In the genomic region with DNA sequence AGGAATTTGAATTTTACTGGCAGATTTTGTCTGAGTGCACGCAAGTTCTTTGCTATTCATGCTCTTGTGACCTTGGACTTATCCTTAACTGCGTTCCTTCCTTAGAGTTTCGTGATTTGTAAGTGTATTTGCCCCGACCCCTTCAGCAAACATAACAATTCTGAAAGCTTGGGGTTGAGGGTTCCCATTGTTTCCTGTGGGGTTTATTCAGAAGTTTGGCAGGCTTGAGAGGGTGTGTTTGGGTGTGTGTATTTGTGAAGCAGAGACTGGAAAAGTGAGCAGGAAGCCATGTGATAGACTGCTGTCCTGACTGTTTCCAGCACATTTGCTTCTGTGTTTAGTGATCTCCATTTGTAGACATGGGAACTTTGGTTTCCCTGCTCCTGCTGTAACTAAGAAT, we compare ENCODE assay signal across 21 mouse cellular contexts. TPM values are rescaled to one million over a fixed set of nuclear protein-coding genes. Genes with fewer than 3 reads are reported as not detected.
DNase-seq lines count a peak whose midpoint lies in the region; ATAC-seq lines count a peak whose summit lies in the region.
"Had no signal": no experiment of that assay in that cellular context is flagged by ENCODE, and none has a peak within 500 bp of the region (broad histone marks: within the 10 kb centered on the region; RNA-seq: fewer than 3 reads in every experiment).

No protein-coding gene starts in this region.

- peak; percentile 8 for DNase-seq in lung, postnatal 36 days
- DNase-seq in lung, postnatal 10 days: no peak
- peak; percentile 62 for DNase-seq in ZHBTc4 (ENCODE audit: low read depth, low spot score)
- DNase-seq in cerebellum, postnatal 14 days: no peak
- no peak for DNase-seq in hindbrain, embryonic 10.5 days (ENCODE audit: low spot score)
- DNase-seq: adrenal gland, adult 2 months; adrenal gland, postnatal 25 days; cerebellum, adult 2 months; cerebellum, postnatal 10 days; embryo, embryonic 11 days; gastrocnemius, postnatal 10 days; heart, postnatal 10 days; heart, postnatal 4 days had no signal

- H3K4me3 ChIP-seq in stomach, embryonic 16.5 days (replicated peaks; ENCODE audit: low read length): no peak overlapping the region
- H3K4me3 ChIP-seq in hindbrain, embryonic 10.5 days: no peak overlapping the region
- H3K4me3 ChIP-seq: embryonic facial prominence, embryonic 15.5 days; erythroblast, embryonic 14.5 days; forebrain, embryonic 10.5 days; hindbrain, embryonic 13.5 days had no signal

- H3K4me1 ChIP-seq in stomach, embryonic 16.5 days (ENCODE audit: control insufficient read depth, insufficient read depth, low read length): no peaks in the 10 kb centered on the region
- no peaks in the 10 kb centered on the region for H3K4me1 ChIP-seq in hindbrain, embryonic 10.5 days (replicated peaks)
- H3K4me1 ChIP-seq: embryonic facial prominence, embryonic 15.5 days; forebrain, embryonic 10.5 days; hindbrain, embryonic 13.5 days had no signal

- no peak overlapping the region for H3K4me2 ChIP-seq in stomach, embryonic 16.5 days (ENCODE audit: low read depth, low read length)
- H3K4me2 ChIP-seq: embryonic facial prominence, embryonic 15.5 days; hindbrain, embryonic 13.5 days had no signal

- no peaks in the 10 kb centered on the region for H3K27me3 ChIP-seq in stomach, embryonic 16.5 days (ENCODE audit: control insufficient read depth, insufficient read depth, low read length)
- H3K27me3 ChIP-seq in hindbrain, embryonic 10.5 days (ENCODE audit: insufficient read depth, poor library complexity, severe bottlenecking): no peaks in the 10 kb centered on the region
- H3K27me3 ChIP-seq: CH12.LX; embryonic facial prominence, embryonic 15.5 days; hindbrain, embryonic 13.5 days had no signal

- H3K9ac ChIP-seq in stomach, embryonic 16.5 days (ENCODE audit: low read length): no peak overlapping the region
- H3K9ac ChIP-seq: embryonic facial prominence, embryonic 15.5 days; hindbrain, embryonic 13.5 days had no signal

- no peaks in the 10 kb centered on the region for H3K9me3 ChIP-seq in stomach, embryonic 16.5 days (replicated peaks; ENCODE audit: control insufficient read depth, low read length)
- H3K9me3 ChIP-seq in hindbrain, embryonic 10.5 days: no peaks in the 10 kb centered on the region
- H3K9me3 ChIP-seq: embryonic facial prominence, embryonic 15.5 days; forebrain, embryonic 10.5 days; hindbrain, embryonic 13.5 days had no signal

- H3K27ac ChIP-seq in stomach, embryonic 16.5 days (ENCODE audit: low read length): peak overlapping the region; percentile 41; the same call in 1 of the 2 replicates
- no peak overlapping the region for H3K27ac ChIP-seq in hindbrain, embryonic 10.5 days
- H3K27ac ChIP-seq: embryonic facial prominence, embryonic 15.5 days; forebrain, embryonic 10.5 days; hindbrain, embryonic 13.5 days; hindbrain, postnatal 0 days had no signal

- peak; percentile 73; the same call in 1 of the 2 replicates for ATAC-seq in stomach, embryonic 16.5 days (ENCODE audit: insufficient read depth, low FRiP score)
- ATAC-seq: forebrain, embryonic 14.5 days; hindbrain, postnatal 0 days had no signal

- H3K36me3 ChIP-seq in stomach, embryonic 16.5 days (ENCODE audit: control insufficient read depth, insufficient read depth, low read length): no peaks in the 10 kb centered on the region; the same call in 1 of the 2 replicates
- peaks cover 91% of the 10 kb centered on the region for H3K36me3 ChIP-seq in hindbrain, embryonic 10.5 days

- 65% methylated on average over 4 of the region's 4 CpGs for WGBS in stomach, embryonic 16.5 days
- WGBS in hindbrain, embryonic 10.5 days: 86% methylated on average over 4 of the region's 4 CpGs

RNA-seq across cellular contexts. Expression of gene Dennd6a, which starts 31.7 kb away (rescaled TPM):
- 23.2 and 23.7 TPM in 2 replicates for polyA plus RNA-seq in stomach, embryonic 16.5 days (2015; fragmentation: Nextera tagmentation; extraction: Ambion mirVana)
- polyA plus RNA-seq in hindbrain, embryonic 10.5 days (2016; fragmentation: Nextera tagmentation; extraction: Ambion mirVana): 28.7 and 31.9 TPM in 2 replicates

RNA-seq across cellular contexts. Expression of gene Arf4, which starts 32.5 kb away (rescaled TPM):
- 645 and 647 TPM in 2 replicates for polyA plus RNA-seq in stomach, embryonic 16.5 days (2015; fragmentation: Nextera tagmentation; extraction: Ambion mirVana)
- polyA plus RNA-seq in hindbrain, embryonic 10.5 days (2016; fragmentation: Nextera tagmentation; extraction: Ambion mirVana): 477 and 484 TPM in 2 replicates

Comparison
In these comparisons a context has a peak if more than half of its experiments do, and no peak if none do; other contexts are left out.
1. DNase-seq: peak in lung, postnatal 36 days (single experiment) and ZHBTc4 (single experiment); none in lung, postnatal 10 days (single experiment), cerebellum, postnatal 14 days (0 of 2) and hindbrain, embryonic 10.5 days (single experiment).